Mouse (Mus musculus): ENCODE data around the gene Epb41l3. TPM values are rescaled to one million over a fixed set of nuclear protein-coding genes. Genes with fewer than 3 reads are reported as not detected.

Gene Epb41l3
- polyA plus RNA-seq, 2 experiments: 3.1 to 5.6 TPM

- no peak overlapping the region for H3K4me2 ChIP-seq (ENCODE audit: low read depth)
- no peak overlapping the region for H3K27ac ChIP-seq
- H3K4me3 ChIP-seq (ENCODE audit: insufficient read depth in 1 of 2, low read depth in 2 of 2, low read length in 2 of 2): no peak overlapping the region
- H3K4me1 ChIP-seq (replicated peaks; ENCODE audit: control insufficient read depth in 2 of 2, insufficient read depth in 2 of 2, low read length in 1 of 2): no peaks in the 10 kb centered on the region
- no peak for TF ChIP-seq EP300 (IDR thresholded peaks at IDR 0.05; ENCODE audit: low read depth)
- no peak for TF ChIP-seq CTCF (IDR thresholded peaks at IDR 0.05; ENCODE audit: low read depth)
- H3K36me3 ChIP-seq (replicated peaks; ENCODE audit: control insufficient read depth, insufficient read depth, low read depth): no peaks in the 10 kb centered on the region
- 58% methylated on average over 4 of the region's 4 CpGs for WGBS (ENCODE audit: insufficient replicate concordance)
- H3K27me3 ChIP-seq (ENCODE audit: control insufficient read depth, insufficient read depth, low read length): no peaks in the 10 kb centered on the region
- DNase-seq (ENCODE audit: low read depth in 3 of 3, low spot score in 3 of 3) (no peak), ATAC-seq (ENCODE audit: insufficient read depth) (no peak)
- no peak overlapping the region for H3K9ac ChIP-seq (replicated peaks)
- no peaks in the 10 kb centered on the region for H3K9me3 ChIP-seq (ENCODE audit: control insufficient read depth, low read length)
Observed at GRCm38 (mm10) chr17:69301552-69301951, 226.1 kb downstream of the Epb41l3 start.

DNA sequence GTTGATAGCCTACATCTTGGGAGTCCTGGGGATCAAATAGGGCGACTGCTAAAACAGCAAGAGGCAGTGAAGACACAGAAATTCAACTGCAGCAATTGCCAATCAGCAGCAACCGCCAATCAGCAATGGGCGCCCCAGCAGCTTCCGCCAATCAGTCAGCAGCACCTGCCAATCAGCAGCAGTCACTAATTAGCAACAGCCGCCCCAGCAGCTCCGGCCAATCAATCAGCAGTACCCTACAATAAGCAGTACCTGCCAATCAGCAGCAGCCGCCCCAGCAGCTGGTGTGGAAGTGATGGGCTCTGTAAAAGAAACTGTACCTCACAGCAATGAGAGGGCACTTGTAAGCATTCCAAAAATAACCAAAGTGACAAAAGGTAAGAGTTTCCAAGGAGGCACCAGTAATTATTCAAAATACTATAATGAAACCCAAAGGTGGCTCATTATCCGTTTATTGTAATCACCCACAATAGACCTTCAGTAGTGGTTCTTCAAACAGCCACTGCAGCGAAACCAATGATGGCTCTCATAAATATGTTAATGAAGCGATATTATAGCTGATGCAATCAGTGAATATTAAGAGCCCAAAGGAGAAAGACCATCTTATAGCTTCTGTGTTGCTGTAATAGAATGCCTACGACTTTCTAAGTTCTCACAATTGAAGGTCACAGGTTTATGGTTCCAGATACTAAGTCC, 228.2 kb downstream of the Epb41l3 start:
- Histone ChIP-seq H3K4me2 (ENCODE audit: low read depth) (no peak overlapping the region), H3K9me3 (ENCODE audit: control insufficient read depth, low read length) (no peaks in the 10 kb centered on the region), H3K36me3 (replicated peaks; ENCODE audit: control insufficient read depth, insufficient read depth, low read depth) (no peaks in the 10 kb centered on the region), H3K4me1 (replicated peaks; ENCODE audit: control insufficient read depth in 2 of 2, insufficient read depth in 2 of 2, low read length in 1 of 2) (no peaks in the 10 kb centered on the region), H3K9ac (replicated peaks) (no peak overlapping the region), H3K27me3 (ENCODE audit: control insufficient read depth, insufficient read depth, low read length) (no peaks in the 10 kb centered on the region), H3K4me3 (ENCODE audit: insufficient read depth in 1 of 2, low read depth in 2 of 2, low read length in 2 of 2) (no peak overlapping the region), H3K27ac (no peak overlapping the region)
- no peak for ATAC-seq (ENCODE audit: insufficient read depth)
- TF ChIP-seq CTCF (IDR thresholded peaks at IDR 0.05; ENCODE audit: low read depth) (no peak), EP300 (IDR thresholded peaks at IDR 0.05; ENCODE audit: low read depth) (no peak)
- DNase-seq (ENCODE audit: low read depth in 3 of 3, low spot score in 3 of 3): no peak
- WGBS (ENCODE audit: insufficient replicate concordance): 61% methylated on average over 11 of the region's 11 CpGs

GRCm38 (mm10) chr17:69307636-69308035, 232.2 kb downstream of the Epb41l3 start:
- Histone ChIP-seq H3K4me1 (replicated peaks; ENCODE audit: control insufficient read depth in 2 of 2, insufficient read depth in 2 of 2, low read length in 1 of 2) (no peaks in the 10 kb centered on the region), H3K27me3 (ENCODE audit: control insufficient read depth, insufficient read depth, low read length) (no peaks in the 10 kb centered on the region), H3K4me3 (ENCODE audit: insufficient read depth in 1 of 2, low read depth in 2 of 2, low read length in 2 of 2) (no peak overlapping the region), H3K27ac (no peak overlapping the region), H3K36me3 (replicated peaks; ENCODE audit: control insufficient read depth, insufficient read depth, low read depth) (no peaks in the 10 kb centered on the region), H3K4me2 (ENCODE audit: low read depth) (no peak overlapping the region), H3K9me3 (ENCODE audit: control insufficient read depth, low read length) (no peaks in the 10 kb centered on the region), H3K9ac (replicated peaks) (no peak overlapping the region)
- WGBS (ENCODE audit: insufficient replicate concordance): 65% methylated on average over 9 of the region's 9 CpGs
- ATAC-seq (ENCODE audit: insufficient read depth) (no peak), DNase-seq (ENCODE audit: low read depth in 3 of 3, low spot score in 3 of 3) (no peak)
- TF ChIP-seq CTCF (IDR thresholded peaks at IDR 0.05; ENCODE audit: low read depth) (no peak), EP300 (IDR thresholded peaks at IDR 0.05; ENCODE audit: low read depth) (no peak)

GRCm38 (mm10) chr17:69309872-69310271, 234.4 kb downstream of the Epb41l3 start:
- ATAC-seq (ENCODE audit: insufficient read depth) (no peak), DNase-seq (ENCODE audit: low read depth in 3 of 3, low spot score in 3 of 3) (no peak)
- no peaks in the 10 kb centered on the region for H3K9me3 ChIP-seq (ENCODE audit: control insufficient read depth, low read length)
- H3K4me2 ChIP-seq (ENCODE audit: low read depth): no peak overlapping the region
- H3K4me1 ChIP-seq (replicated peaks; ENCODE audit: control insufficient read depth in 2 of 2, insufficient read depth in 2 of 2, low read length in 1 of 2): no peaks in the 10 kb centered on the region
- TF ChIP-seq CTCF (IDR thresholded peaks at IDR 0.05; ENCODE audit: low read depth) (no peak), EP300 (IDR thresholded peaks at IDR 0.05; ENCODE audit: low read depth) (no peak)
- H3K27me3 ChIP-seq (ENCODE audit: control insufficient read depth, insufficient read depth, low read length): no peaks in the 10 kb centered on the region
- no peak overlapping the region for H3K27ac ChIP-seq
- no peak overlapping the region for H3K9ac ChIP-seq (replicated peaks)
- no peaks in the 10 kb centered on the region for H3K36me3 ChIP-seq (replicated peaks; ENCODE audit: control insufficient read depth, insufficient read depth, low read depth)
- 65% methylated on average over 4 of the region's 4 CpGs for WGBS (ENCODE audit: insufficient replicate concordance)
- no peak overlapping the region for H3K4me3 ChIP-seq (ENCODE audit: insufficient read depth in 1 of 2, low read depth in 2 of 2, low read length in 2 of 2)

- ATAC-seq (ENCODE audit: insufficient read depth) (no peak), DNase-seq (ENCODE audit: low read depth in 3 of 3, low spot score in 3 of 3) (no peak)
- no peak for TF ChIP-seq EP300 (IDR thresholded peaks at IDR 0.05; ENCODE audit: low read depth)
- TF ChIP-seq CTCF (IDR thresholded peaks at IDR 0.05; ENCODE audit: low read depth): no peak
Observed at GRCm38 (mm10) chr17:69320496-69320895, 245.0 kb downstream of the Epb41l3 start.

More at GRCm38 (mm10) chr17:69320496-69320895, 245.0 kb downstream of the Epb41l3 start:
- Histone ChIP-seq H3K27me3 (ENCODE audit: control insufficient read depth, insufficient read depth, low read length) (no peaks in the 10 kb centered on the region), H3K36me3 (replicated peaks; ENCODE audit: control insufficient read depth, insufficient read depth, low read depth) (no peaks in the 10 kb centered on the region), H3K4me3 (ENCODE audit: insufficient read depth in 1 of 2, low read depth in 2 of 2, low read length in 2 of 2) (no peak overlapping the region), H3K27ac (no peak overlapping the region), H3K9ac (replicated peaks) (no peak overlapping the region), H3K4me1 (replicated peaks; ENCODE audit: control insufficient read depth in 2 of 2, insufficient read depth in 2 of 2, low read length in 1 of 2) (no peaks in the 10 kb centered on the region), H3K9me3 (ENCODE audit: control insufficient read depth, low read length) (no peaks in the 10 kb centered on the region), H3K4me2 (ENCODE audit: low read depth) (no peak overlapping the region)
- WGBS (ENCODE audit: insufficient replicate concordance): 37% methylated on average over 10 of the region's 10 CpGs
